Mouse (Mus musculus) olfactory bulb, adult 2 months (tissue): ENCODE results near the gene Syt16.

ENCODE experiments used
- CTCF ChIP-seq: fragments of 200-500 bp; IDR thresholded peaks from 2 replicates; pipeline ENCODE4 v1.5.1; 2012; ENCODE audit warnings: low read depth, mild to moderate bottlenecking, low read length, moderate library complexity; ENCODE audit not compliant: insufficient read depth
- POLR2A ChIP-seq: fragments of 200-500 bp; IDR thresholded peaks from 2 replicates; pipeline ENCODE4 v1.6.1; 2012; ENCODE audit warnings: mild to moderate bottlenecking, low read depth, low read length, moderate library complexity; ENCODE audit not compliant: insufficient read depth

GRCm38 (mm10) chr12:74081122-74081521 lies 83.7 kb downstream of the Syt16 start:
- TF ChIP-seq POLR2A (no peak), CTCF (no peak)
